Mouse (Mus musculus) stomach, embryonic 14.5 days (tissue): Measurements from ENCODE around the gene Pear1. TPM values are rescaled to one million over a fixed set of nuclear protein-coding genes. Genes with fewer than 3 reads are reported as not detected.

Experiments
- ATAC-seq: fragments of 200-750 bp; cut with Nextera tagmentation; 2 replicates; pipeline ENCODE4 v1.8.0; 2017; ENCODE audit warnings: low read depth, moderate TSS enrichment; ENCODE audit not compliant: insufficient number of reproducible peaks, insufficient read depth, low FRiP score
- H3K27ac ChIP-seq: fragments of 300-500 bp; sonication (generic); 2 replicates; pipeline ENCODE4 v1.5.1; 2014; ENCODE audit warnings: mild to moderate bottlenecking, low read length, moderate library complexity, mixed read lengths
- H3K27me3 ChIP-seq: fragments of 300-500 bp; sonication (generic); 2 replicates; pipeline ENCODE4 v1.6.1; 2014; ENCODE audit warnings: low read length, control low read depth, mixed read lengths; ENCODE audit not compliant: control insufficient read depth, insufficient read depth
- H3K36me3 ChIP-seq: fragments of 300-500 bp; sonication (generic); 2 replicates; pipeline ENCODE4 v1.6.1; 2014; ENCODE audit warnings: mild to moderate bottlenecking, control low read depth, low read length, moderate library complexity, mixed read lengths; ENCODE audit not compliant: control insufficient read depth, insufficient read depth
- H3K4me1 ChIP-seq: fragments of 300-500 bp; sonication (generic); 2 replicates; pipeline ENCODE4 v1.6.1; 2014; ENCODE audit warnings: low read length, control low read depth, mixed read lengths; ENCODE audit not compliant: control insufficient read depth, insufficient read depth
- H3K4me2 ChIP-seq: fragments of 300-500 bp; sonication (generic); replicated peaks from 2 replicates; pipeline ENCODE4 v1.6.1; 2014; ENCODE audit warnings: low read depth, low read length, control low read depth
- H3K4me3 ChIP-seq: fragments of 300-500 bp; sonication (generic); 2 replicates; pipeline ENCODE4 v1.5.1; 2014; ENCODE audit warnings: low read depth, low read length, control low read depth
- H3K9ac ChIP-seq: fragments of 300-500 bp; sonication (generic); replicated peaks from 2 replicates; pipeline ENCODE4 v1.6.1; 2014; ENCODE audit warnings: low read depth, mild to moderate bottlenecking, control low read depth, low read length, moderate library complexity, mixed read lengths
- H3K9me3 ChIP-seq: fragments of 300-500 bp; sonication (generic); 2 replicates; pipeline ENCODE4 v1.6.1; 2016; ENCODE audit warnings: low read depth, low read length, control low read depth; ENCODE audit not compliant: control insufficient read depth
- WGBS: fragments of 180-500 bp; shearing (Covaris S2); extraction: QIAGEN DNeasy Blood & Tissue Kit; methylation state at CpG from one replicate; pipeline ENCODE4 v1.1.7; 2014; 5-methylcytosine and 5-hydroxymethylcytosine counted together
- polyA plus RNA-seq: library from polyadenylated mRNA; unstranded; fragments of >200 nt; fragmentation: Nextera tagmentation; extraction: Ambion mirVana; gene quantifications from 2 replicates; pipeline ENCODE4 v1.2.1, GENCODE M21; 2014

Gene Pear1
- polyA plus RNA-seq, 1 experiment from 2014 or later = 25.4 TPM

GRCm38 (mm10) chr3:87846650-87847110, 22.6 kb upstream of the Pear1 start, which contains the start of gene Sh2d2a:
Gene Sh2d2a, plus strand, starts transcription at chr3:87846755.
- no peak for ATAC-seq
- no peak within 1 kb of the TSS for H3K4me2 ChIP-seq
- H3K9ac ChIP-seq = no peak within 1 kb of the TSS
- WGBS = 75% methylated on average over 7 of the region's 7 CpGs
- no peak within 1 kb of the TSS for H3K4me3 ChIP-seq
- H3K9me3 ChIP-seq = no peaks in the 10 kb centered on the region
- H3K27ac ChIP-seq = no peak within 1 kb of the TSS
- no peaks in the 10 kb centered on the region for H3K36me3 ChIP-seq
- no peaks in the 10 kb centered on the region for H3K27me3 ChIP-seq
- H3K4me1 ChIP-seq = no peaks in the 10 kb centered on the region

- ATAC-seq = no peak
- Histone ChIP-seq H3K36me3 (no peaks in the 10 kb centered on the region), H3K4me3 (no peak overlapping the region), H3K9me3 (no peaks in the 10 kb centered on the region), H3K27me3 (no peaks in the 10 kb centered on the region), H3K27ac (no peak overlapping the region), H3K4me1 (no peaks in the 10 kb centered on the region), H3K9ac (no peak overlapping the region), H3K4me2 (no peak overlapping the region)
- 73% methylated on average over 4 of the region's 4 CpGs for WGBS
Observed at GRCm38 (mm10) chr3:87846186-87846585, 22.1 kb upstream of the Pear1 start.

- 73% methylated on average over 4 of the region's 4 CpGs for WGBS
- H3K4me1 ChIP-seq = no peaks in the 10 kb centered on the region
- H3K36me3 ChIP-seq = no peaks in the 10 kb centered on the region
- no peak overlapping the region for H3K27ac ChIP-seq
- no peak overlapping the region for H3K4me3 ChIP-seq
- H3K9ac ChIP-seq = no peak overlapping the region
- H3K9me3 ChIP-seq = no peaks in the 10 kb centered on the region
- H3K4me2 ChIP-seq = no peak overlapping the region
- no peaks in the 10 kb centered on the region for H3K27me3 ChIP-seq
- no peak for ATAC-seq
Observed at GRCm38 (mm10) chr3:87844981-87845380, 20.9 kb upstream of the Pear1 start.

- Histone ChIP-seq H3K4me1 (no peaks in the 10 kb centered on the region), H3K27me3 (no peaks in the 10 kb centered on the region), H3K27ac (no peak overlapping the region), H3K4me3 (no peak overlapping the region), H3K9me3 (no peaks in the 10 kb centered on the region), H3K36me3 (no peaks in the 10 kb centered on the region), H3K9ac (no peak overlapping the region), H3K4me2 (no peak overlapping the region)
- ATAC-seq = no peak
Observed at GRCm38 (mm10) chr3:87840858-87841257, 16.8 kb upstream of the Pear1 start.

- no peak for ATAC-seq
- Histone ChIP-seq H3K9me3 (no peaks in the 10 kb centered on the region), H3K36me3 (no peaks in the 10 kb centered on the region), H3K4me3 (no peak overlapping the region), H3K27ac (no peak overlapping the region), H3K9ac (no peak overlapping the region), H3K4me2 (no peak overlapping the region), H3K4me1 (no peaks in the 10 kb centered on the region), H3K27me3 (no peaks in the 10 kb centered on the region)
- under 1% methylated on average over 4 of the region's 4 CpGs for WGBS
Observed at GRCm38 (mm10) chr3:87838622-87839021, 14.5 kb upstream of the Pear1 start.

GRCm38 (mm10) chr3:87833482-87833881, 9.4 kb upstream of the Pear1 start:
- ATAC-seq = no peak
- Histone ChIP-seq H3K27me3 (no peaks in the 10 kb centered on the region), H3K36me3 (no peaks in the 10 kb centered on the region), H3K9ac (no peak overlapping the region), H3K4me1 (no peaks in the 10 kb centered on the region), H3K9me3 (no peaks in the 10 kb centered on the region), H3K27ac (no peak overlapping the region), H3K4me2 (no peak overlapping the region), H3K4me3 (no peak overlapping the region)
- WGBS = 57% methylated on average over 5 of the region's 5 CpGs

GRCm38 (mm10) chr3:87832109-87832859, 8.2 kb upstream of the Pear1 start:
- H3K36me3 ChIP-seq = no peaks in the 10 kb centered on the region
- no peaks in the 10 kb centered on the region for H3K4me1 ChIP-seq
- H3K4me3 ChIP-seq = no peak overlapping the region
- H3K9me3 ChIP-seq = no peaks in the 10 kb centered on the region
- H3K27me3 ChIP-seq = no peaks in the 10 kb centered on the region
- WGBS = 83% methylated on average over 7 of the region's 7 CpGs
- H3K9ac ChIP-seq = no peak overlapping the region
- ATAC-seq = no peak
- no peak overlapping the region for H3K27ac ChIP-seq
- H3K4me2 ChIP-seq = no peak overlapping the region

- H3K4me1 ChIP-seq = no peaks in the 10 kb centered on the region
- H3K27me3 ChIP-seq = no peaks in the 10 kb centered on the region
- no peak overlapping the region for H3K4me2 ChIP-seq
- H3K27ac ChIP-seq = no peak overlapping the region
- no peaks in the 10 kb centered on the region for H3K9me3 ChIP-seq
- ATAC-seq = no peak
- no peaks in the 10 kb centered on the region for H3K36me3 ChIP-seq
- 50% methylated on average over 10 of the region's 10 CpGs for WGBS
- no peak overlapping the region for H3K4me3 ChIP-seq
- no peak overlapping the region for H3K9ac ChIP-seq
Observed at GRCm38 (mm10) chr3:87829025-87829424, 4.9 kb upstream of the Pear1 start.

- no peak overlapping the region for H3K4me3 ChIP-seq
- H3K9ac ChIP-seq = no peak overlapping the region
- no peak overlapping the region for H3K27ac ChIP-seq
- H3K27me3 ChIP-seq = no peaks in the 10 kb centered on the region
- H3K9me3 ChIP-seq = no peaks in the 10 kb centered on the region
- no peak overlapping the region for H3K4me2 ChIP-seq
- 56% methylated on average over 4 of the region's 4 CpGs for WGBS
- H3K36me3 ChIP-seq = no peaks in the 10 kb centered on the region
- ATAC-seq = no peak
- no peaks in the 10 kb centered on the region for H3K4me1 ChIP-seq
Observed at GRCm38 (mm10) chr3:87828435-87828834, 4.3 kb upstream of the Pear1 start.
